Mouse (Mus musculus) Patski (cell line): ENCODE data around the gene Carhsp1. TPM values are rescaled to one million over a fixed set of nuclear protein-coding genes. Genes with fewer than 3 reads are reported as not detected.

Experiments
- ATAC-seq: fragments of 100-300 bp; one replicate; pipeline ENCODE4 v1.8.0; 2021
- CTCF ChIA-PET: fragments of 350-600 bp; sonication (Branson Sonifier 250); formaldehyde crosslinking; loops from one replicate; lab custom pipeline; 2022; ENCODE audit warnings: inconsistent platforms; lab: Charles Lee
- POLR2A ChIA-PET: fragments of 350-600 bp; sonication (Branson Sonifier 250); formaldehyde crosslinking; loops from one replicate; lab custom pipeline; 2022; ENCODE audit warnings: antibody characterized with exemption, inconsistent platforms; lab: Charles Lee
- DNase-seq: peaks from one replicate; pipeline ENCODE4 v3.0.0-alpha.2; 2011; ENCODE audit warnings: low read depth, low spot score
- H3K27me3 ChIP-seq: fragments of 371-371 bp; one replicate; pipeline ENCODE4 v1.5.1; 2021
- CTCF ChIP-seq: fragments of 100-300 bp; IDR thresholded peaks from one replicate; pipeline ENCODE4 v1.5.1; 2021
- in situ Hi-C: fragments of 300-500 bp; cut with MboI; formaldehyde crosslinking; loops from 3 replicates; pipeline ENCODE4 v1.11.1; 2018; ENCODE audit warnings: low pct_unique_long_range_greater_than_20kb, mixed read lengths
- polyA plus RNA-seq: library from polyadenylated mRNA; unstranded; gene quantifications from one replicate; pipeline ENCODE4 v1.2.3, GENCODE M21; 2021

Carhsp1 gene
- polyA plus RNA-seq, 1 experiment from 2014 or later, result 92.6 TPM

GRCm38 (mm10) chr16:8667814-8668213, 4.1 kb downstream of the Carhsp1 start:
- in situ Hi-C loops, result no loop called here
- no peak for TF ChIP-seq CTCF
- no peak for ATAC-seq
- POLR2A ChIA-PET, result interaction anchor here (1.4 kb wide), 1 partner anchor 9 kb away, joined by 8 read pairs; no protein-coding TSS in a partner anchor
- DNase-seq, result no peak
- CTCF ChIA-PET, result no interaction called here
- no peaks in the 10 kb centered on the region for H3K27me3 ChIP-seq

- ATAC-seq, result no peak
- no peak for DNase-seq
- H3K27me3 ChIP-seq, result no peaks in the 10 kb centered on the region
- CTCF ChIA-PET, result interaction anchor here (0.9 to 1.1 kb wide), 3 partner anchors 9 to 173 kb away, joined by 3 to 6 read pairs (median 3); no protein-coding TSS in a partner anchor
- in situ Hi-C loops, result no loop called here
- POLR2A ChIA-PET, result interaction anchor here (1.4 kb wide), 1 partner anchor 9 kb away, joined by 8 read pairs; no protein-coding TSS in a partner anchor
- no peak for TF ChIP-seq CTCF
Observed at GRCm38 (mm10) chr16:8667261-8667660, 4.7 kb downstream of the Carhsp1 start.

GRCm38 (mm10) chr16:8666452-8666851, 5.5 kb downstream of the Carhsp1 start:
- H3K27me3 ChIP-seq, result no peaks in the 10 kb centered on the region
- ChIA-PET POLR2A (no interaction called here), CTCF (interaction anchor here (0.9 to 1.6 kb wide), 4 partner anchors 10 to 172 kb away, joined by 3 to 6 read pairs (median 3); no protein-coding TSS in a partner anchor)
- peak; percentile 29 for ATAC-seq
- TF ChIP-seq CTCF, result no peak
- in situ Hi-C loops, result no loop called here
- no peak for DNase-seq

DNA sequence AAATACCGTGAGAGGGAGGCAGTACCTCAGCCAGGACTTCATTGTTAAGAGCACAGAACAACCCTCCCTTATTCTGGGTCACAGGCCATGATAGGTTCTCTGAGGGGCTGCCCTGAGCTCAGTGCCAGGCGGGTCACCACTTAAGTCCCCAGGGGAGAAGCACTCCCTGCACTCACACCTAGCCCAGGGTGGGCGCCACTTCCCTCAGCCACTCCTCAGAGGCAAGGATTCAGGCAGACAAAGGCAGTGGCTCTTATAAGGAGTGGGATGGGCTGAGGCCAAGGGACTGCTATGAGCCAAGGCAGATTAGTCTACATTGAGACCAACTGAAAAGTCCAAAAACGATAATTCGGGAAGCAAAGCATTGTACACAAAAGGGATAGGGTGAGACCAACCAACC, 6.6 kb downstream of the Carhsp1 start:
- no peaks in the 10 kb centered on the region for H3K27me3 ChIP-seq
- DNase-seq, result no peak
- no peak for TF ChIP-seq CTCF
- in situ Hi-C loops, result no loop called here
- ChIA-PET POLR2A (no interaction called here), CTCF (interaction anchor here (1.6 kb wide), 1 partner anchor 11 kb away, joined by 3 read pairs; no protein-coding TSS in a partner anchor)
- no peak for ATAC-seq

DNA sequence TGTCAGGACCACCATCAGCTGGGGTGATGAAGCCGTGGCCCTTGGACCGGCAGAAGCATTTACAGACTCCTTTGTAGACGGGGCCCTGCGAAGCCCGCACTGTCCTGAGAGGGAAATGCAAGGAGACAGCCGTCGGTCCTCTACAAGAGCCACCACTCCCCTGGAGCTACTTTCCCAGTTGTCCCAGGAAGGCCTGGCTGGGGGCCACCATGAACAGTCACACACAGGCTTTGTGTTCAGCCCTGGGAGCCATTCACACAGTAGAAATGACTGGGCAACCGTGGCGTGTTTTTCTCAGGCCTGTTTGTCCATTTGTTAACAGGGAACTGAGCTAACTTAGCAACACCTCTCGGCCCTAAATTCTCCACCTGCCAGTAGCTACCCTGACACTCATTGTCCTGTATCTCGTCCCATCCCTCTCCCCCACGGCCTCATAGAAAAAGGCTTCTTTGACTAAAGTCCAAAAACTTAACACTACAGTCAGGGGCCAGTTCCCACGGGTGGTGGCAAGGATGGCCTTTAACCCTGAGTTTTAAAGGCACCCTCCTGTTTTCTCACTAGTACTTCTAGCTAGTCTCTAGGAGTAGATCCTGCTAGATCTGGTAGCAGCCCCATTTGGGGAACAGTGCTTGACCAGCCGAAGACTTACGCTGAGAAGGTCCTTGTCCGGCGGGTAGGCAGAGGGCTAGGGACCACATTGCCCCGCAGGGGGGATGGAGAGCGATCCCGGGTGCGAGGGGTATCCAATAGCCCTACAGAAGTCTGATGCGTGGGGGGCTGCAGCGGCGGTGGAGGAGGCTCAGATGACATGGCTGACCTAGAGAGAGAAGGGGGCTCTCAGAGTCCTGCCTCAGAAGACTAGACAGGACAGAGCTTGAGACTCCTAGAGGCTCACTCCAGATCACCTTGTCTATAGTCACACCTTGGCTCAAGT, 8.1 kb downstream of the Carhsp1 start:
- no peak for TF ChIP-seq CTCF
- no peak for DNase-seq
- ChIA-PET POLR2A (no interaction called here), CTCF (interaction anchor here (3.0 kb wide), 1 partner anchor 21 kb away, joined by 8 read pairs; no protein-coding TSS in a partner anchor)
- H3K27me3 ChIP-seq, result no peaks in the 10 kb centered on the region
- ATAC-seq, result no peak
- in situ Hi-C loops, result no loop called here

DNA sequence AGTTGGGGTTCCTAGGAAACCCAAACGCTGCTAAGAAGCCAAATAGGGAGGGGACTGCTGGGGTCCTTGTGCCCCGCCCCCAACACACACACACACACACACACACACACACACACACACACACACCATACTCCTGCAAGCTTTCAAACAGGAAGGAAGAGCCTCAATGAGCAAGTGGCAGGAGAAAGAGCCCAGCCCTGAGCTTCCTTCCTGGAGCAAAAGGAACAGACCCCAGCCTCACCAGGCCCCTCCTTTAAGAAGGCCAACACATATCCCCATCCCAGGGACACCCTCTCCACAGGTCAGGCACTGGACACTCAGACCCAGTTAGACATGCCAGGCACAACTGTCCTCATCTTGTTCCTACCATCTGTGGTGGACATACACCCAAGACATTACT, 8.9 kb downstream of the Carhsp1 start:
- DNase-seq (no peak), ATAC-seq (no peak)
- in situ Hi-C loops, result no loop called here
- H3K27me3 ChIP-seq, result no peaks in the 10 kb centered on the region
- no peak for TF ChIP-seq CTCF
- ChIA-PET POLR2A (no interaction called here), CTCF (interaction anchor here (3.0 kb wide), 1 partner anchor 20 kb away, joined by 8 read pairs; no protein-coding TSS in a partner anchor)

DNA sequence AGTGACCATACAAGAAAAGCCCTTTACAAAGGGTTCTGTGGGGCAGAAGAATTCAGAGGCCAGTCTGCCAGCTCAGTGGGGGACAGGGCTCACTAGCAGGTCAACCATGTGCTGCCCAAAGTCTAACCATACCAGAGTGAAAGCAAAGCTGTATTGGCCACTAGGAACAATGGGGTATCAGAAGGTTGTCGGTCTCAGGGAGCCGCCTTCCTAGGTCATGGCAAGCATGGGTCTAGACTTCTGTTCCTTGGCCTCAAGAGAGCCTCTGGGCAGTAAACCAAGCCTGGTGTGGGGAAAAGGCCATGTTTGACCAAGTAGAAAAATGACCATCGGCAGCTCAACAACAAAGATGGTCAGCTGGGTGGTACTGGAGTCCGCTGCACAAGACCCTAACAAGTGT, 13.2 kb downstream of the Carhsp1 start:
- no peak for ATAC-seq
- ChIA-PET POLR2A (interaction anchor here (1.7 kb wide), 1 partner anchor 9 kb away, joined by 8 read pairs; no protein-coding TSS in a partner anchor), CTCF (interaction anchor here (1.2 to 1.5 kb wide), 2 partner anchors 13 to 18 kb away, joined by 3 read pairs; no protein-coding TSS in a partner anchor)
- TF ChIP-seq CTCF, result no peak
- no peak for DNase-seq
- in situ Hi-C loops, result no loop called here
- H3K27me3 ChIP-seq, result no peaks in the 10 kb centered on the region

GRCm38 (mm10) chr16:8658349-8658748, 13.6 kb downstream of the Carhsp1 start:
- ChIA-PET CTCF (no interaction called here), POLR2A (interaction anchor here (1.2 to 1.7 kb wide), 2 partner anchors 10 to 14 kb away, joined by 4 to 8 read pairs; partner anchors contain the start of gene Carhsp1)
- no peak for DNase-seq
- no peak for TF ChIP-seq CTCF
- no peak for ATAC-seq
- H3K27me3 ChIP-seq, result no peaks in the 10 kb centered on the region
- in situ Hi-C loops, result no loop called here

DNA sequence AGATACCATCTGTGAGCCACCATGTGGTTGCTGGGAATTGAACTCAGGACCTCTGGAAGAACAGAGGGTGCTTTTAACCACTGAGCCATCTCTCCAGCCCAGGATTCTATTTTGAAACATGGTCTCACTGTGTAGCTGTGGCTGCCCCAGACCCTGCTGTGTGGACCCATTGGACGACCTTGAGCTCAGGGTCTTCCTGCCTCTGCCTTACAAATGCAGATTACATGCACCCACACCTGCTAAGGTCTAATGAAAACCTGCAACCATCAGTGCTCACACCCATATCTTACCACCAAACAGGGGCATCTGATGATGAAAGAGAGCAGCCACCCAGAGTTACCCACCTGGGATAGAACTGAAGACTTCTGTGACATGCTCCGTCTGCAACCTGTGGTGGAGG, 15.7 kb downstream of the Carhsp1 start:
- no peak for TF ChIP-seq CTCF
- POLR2A ChIA-PET, result no interaction called here
- CTCF ChIA-PET, result interaction anchor here (1.5 kb wide), 1 partner anchor 15 kb away, joined by 3 read pairs; no protein-coding TSS in a partner anchor
- H3K27me3 ChIP-seq, result no peaks in the 10 kb centered on the region
- ATAC-seq (no peak), DNase-seq (no peak)
- in situ Hi-C loops, result no loop called here

DNA sequence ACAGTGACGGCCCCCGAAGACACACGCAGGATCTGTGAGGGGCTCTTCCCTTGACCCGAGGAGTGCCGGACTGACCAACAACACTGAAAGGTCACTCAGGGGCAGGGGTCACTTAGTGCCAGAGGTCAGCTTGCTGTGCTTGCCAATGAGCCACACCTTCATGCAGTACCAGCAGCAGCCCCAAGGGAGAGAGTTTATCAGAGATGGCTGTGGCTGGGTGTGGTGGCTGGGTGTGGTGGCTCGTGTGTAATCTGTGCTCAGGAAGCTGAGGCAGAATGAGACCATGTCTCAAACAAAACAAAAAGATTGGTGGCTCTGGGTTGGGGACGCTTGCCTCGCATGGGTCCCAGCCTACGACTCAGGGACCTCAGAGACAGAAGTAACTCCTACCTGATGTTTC, 16.4 kb downstream of the Carhsp1 start:
- in situ Hi-C loops, result no loop called here
- ChIA-PET POLR2A (no interaction called here), CTCF (interaction anchor here (0.8 to 1.5 kb wide), 2 partner anchors 11 to 15 kb away, joined by 3 read pairs; no protein-coding TSS in a partner anchor)
- DNase-seq (no peak), ATAC-seq (no peak)
- TF ChIP-seq CTCF, result no peak
- H3K27me3 ChIP-seq, result no peaks in the 10 kb centered on the region
